Mouse (Mus musculus) forebrain, embryonic 13.5 days (tissue): ENCODE measurements around the gene Fra10ac1. TPM values are rescaled to one million over a fixed set of nuclear protein-coding genes. Genes with fewer than 3 reads are reported as not detected.

ENCODE experiments used
- ATAC-seq: fragments of 200-750 bp; cut with Nextera tagmentation; 2 replicates; pipeline ENCODE4 v1.8.0; 2017
- H3K27ac ChIP-seq: fragments of 300-500 bp; sonication (generic); 2 replicates; pipeline ENCODE4 v1.5.1; 2015; ENCODE audit warnings: inconsistent platforms, mild to moderate bottlenecking, moderate library complexity
- H3K27me3 ChIP-seq: fragments of 300-500 bp; sonication (generic); 2 replicates; pipeline ENCODE4 v1.6.1; 2015; ENCODE audit warnings: mild to moderate bottlenecking, inconsistent platforms
- H3K36me3 ChIP-seq: fragments of 300-500 bp; sonication (generic); 2 replicates; pipeline ENCODE4 v1.6.1; 2015; ENCODE audit warnings: mild to moderate bottlenecking, inconsistent platforms; ENCODE audit not compliant: poor library complexity, severe bottlenecking
- H3K4me1 ChIP-seq: fragments of 300-500 bp; sonication (generic); 2 replicates; pipeline ENCODE4 v1.6.1; 2015; ENCODE audit warnings: inconsistent platforms
- H3K4me2 ChIP-seq: fragments of 300-500 bp; sonication (generic); 2 replicates; pipeline ENCODE4 v1.6.1; 2015; ENCODE audit warnings: inconsistent platforms, mild to moderate bottlenecking, moderate library complexity
- H3K4me3 ChIP-seq: fragments of 300-500 bp; sonication (generic); 2 replicates; pipeline ENCODE4 v1.5.1; 2015; ENCODE audit warnings: mild to moderate bottlenecking, inconsistent platforms
- H3K9ac ChIP-seq: fragments of 300-500 bp; sonication (generic); 2 replicates; pipeline ENCODE4 v1.6.1; 2015; ENCODE audit warnings: mild to moderate bottlenecking, inconsistent platforms
- H3K9me3 ChIP-seq: fragments of 300-500 bp; sonication (generic); replicated peaks from 2 replicates; pipeline ENCODE4 v1.6.1; 2016; ENCODE audit warnings: inconsistent platforms
- WGBS: fragments of 180-500 bp; shearing (Covaris S2); methylation state at CpG from one replicate; pipeline ENCODE4 v1.1.7; 2015; 5-methylcytosine and 5-hydroxymethylcytosine counted together
- polyA plus RNA-seq: library from polyadenylated mRNA; unstranded; fragments of >200 nt; fragmentation: Nextera tagmentation; extraction: Ambion mirVana; gene quantifications from 2 replicates; pipeline ENCODE4 v1.2.1, GENCODE M21; 2015

The Fra10ac1 gene
- polyA plus RNA-seq, 1 experiment from 2014 or later, result 52.4 TPM

DNA sequence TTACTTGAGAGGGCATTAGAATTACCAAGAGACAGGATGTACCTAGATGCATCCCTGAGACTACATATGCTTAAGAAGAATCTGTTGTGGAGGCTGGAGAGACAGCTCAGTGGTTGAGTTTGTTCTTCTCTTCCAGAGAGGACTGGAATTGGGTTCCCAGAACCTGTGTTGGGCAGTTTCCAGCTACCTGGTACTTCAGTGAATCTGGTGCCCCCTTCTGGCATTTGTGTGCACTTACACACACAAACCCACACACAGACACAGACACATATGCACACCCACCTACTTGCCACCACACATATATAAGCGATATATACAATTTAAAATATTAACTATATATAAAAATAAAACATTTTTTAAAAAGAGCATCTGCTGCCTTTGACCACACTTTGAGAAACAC, 67.7 kb downstream of the Fra10ac1 start:
- H3K9ac ChIP-seq, result no peak overlapping the region

DNA sequence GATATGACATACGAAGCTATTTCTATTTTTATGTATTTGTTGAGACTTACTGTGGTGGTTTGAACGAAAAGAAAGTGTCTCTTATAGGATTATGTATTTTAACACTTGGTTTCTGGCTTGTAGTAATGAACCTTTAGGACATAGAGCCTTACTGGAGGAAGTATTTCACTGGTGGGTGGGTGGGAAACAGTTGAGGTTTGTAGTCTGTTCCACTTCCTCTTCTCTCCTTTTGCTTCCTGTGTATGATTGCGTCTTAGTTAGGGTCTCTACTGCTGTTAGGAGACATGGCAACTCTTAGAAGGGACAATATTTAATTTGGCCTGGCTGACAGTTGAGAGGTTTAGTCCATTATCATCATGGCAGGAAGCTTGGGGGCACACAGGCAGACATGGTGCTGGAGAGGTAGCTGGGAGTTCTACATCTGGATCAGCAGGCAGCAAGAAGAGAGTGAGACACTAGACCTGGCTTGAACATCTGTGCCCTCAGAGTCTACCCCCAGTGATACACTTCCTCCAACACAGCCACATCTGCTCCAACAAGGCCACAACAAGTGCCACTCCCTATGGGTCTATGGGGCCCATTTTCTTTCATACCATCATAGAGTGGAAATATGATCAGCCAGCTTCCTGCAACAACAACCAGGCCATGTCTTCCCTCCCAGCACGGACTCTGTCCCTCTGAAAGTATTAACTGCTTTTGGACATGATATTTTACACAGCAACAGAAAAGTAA, 80.2 kb downstream of the Fra10ac1 start:
- WGBS, result 81% methylated on average over 4 of the region's 4 CpGs
- no peak for ATAC-seq

More for the DNA sequence above, 67.7 kb downstream of the Fra10ac1 start:
- no peak overlapping the region for H3K27ac ChIP-seq
- H3K4me2 ChIP-seq, result no peak overlapping the region
- 100% methylated on average over 1 of the region's 1 CpGs for WGBS
- H3K4me3 ChIP-seq, result no peak overlapping the region
- no peaks in the 10 kb centered on the region for H3K27me3 ChIP-seq
- no peaks in the 10 kb centered on the region for H3K4me1 ChIP-seq
- no peak for ATAC-seq
- no peaks in the 10 kb centered on the region for H3K9me3 ChIP-seq
- no peaks in the 10 kb centered on the region for H3K36me3 ChIP-seq

More for the DNA sequence above, 80.2 kb downstream of the Fra10ac1 start:
- no peaks in the 10 kb centered on the region for H3K27me3 ChIP-seq
- no peak overlapping the region for H3K4me3 ChIP-seq
- H3K36me3 ChIP-seq, result no peaks in the 10 kb centered on the region
- no peak overlapping the region for H3K27ac ChIP-seq
- H3K9me3 ChIP-seq, result no peaks in the 10 kb centered on the region
- H3K4me2 ChIP-seq, result no peak overlapping the region
- no peak overlapping the region for H3K9ac ChIP-seq
- no peaks in the 10 kb centered on the region for H3K4me1 ChIP-seq

Other genes starting within 250 kb of the Fra10ac1 start
- gene Myof, start 180.6 kb downstream of the Fra10ac1 start, polyA plus RNA-seq, result 0.63 and 1.0 TPM in 2 replicates
- gene Cep55, start 169.1 kb downstream of the Fra10ac1 start, polyA plus RNA-seq, result 34.0 and 37.9 TPM in 2 replicates
- gene Ffar4, start 127.1 kb downstream of the Fra10ac1 start, polyA plus RNA-seq, result not detected in 2 replicates
- 0.65 and 6.0 TPM in 2 replicates for gene Rbp4, start 98.9 kb downstream of the Fra10ac1 start, polyA plus RNA-seq
- 0.06 TPM in 1 of 2 replicates, not detected in the other for gene Pde6c, start 91.4 kb downstream of the Fra10ac1 start, polyA plus RNA-seq
- 5.9 TPM in 2 replicates for gene Lgi1, start 40.4 kb upstream of the Fra10ac1 start, polyA plus RNA-seq
- 2.3 TPM in 2 replicates for gene Slc35g1, start 171.8 kb upstream of the Fra10ac1 start, polyA plus RNA-seq